Comparison of ENCODE assay signal across 11 mouse cellular contexts in genomic region chr4:126371497-126371896, GRCm38 (mm10). TPM values are rescaled to one million over a fixed set of nuclear protein-coding genes. Genes with fewer than 3 reads are reported as not detected.
DNase-seq lines count a peak whose midpoint lies in the region; ATAC-seq lines count a peak whose summit lies in the region.
"Had no signal": no experiment of that assay in that cellular context is flagged by ENCODE, and none has a peak within 500 bp of the region (broad histone marks: within the 10 kb centered on the region; RNA-seq: fewer than 3 reads in every experiment).

No protein-coding gene starts in this region.

- H3K4me3 ChIP-seq in heart, embryonic 14.5 days (ENCODE audit: control insufficient read depth in 1 of 2, insufficient read depth in 1 of 2, low read depth in 1 of 2, low read length in 2 of 2) = no peak overlapping the region
- no peak overlapping the region for H3K4me3 ChIP-seq in heart, embryonic 16.5 days (ENCODE audit: low read length)
- H3K4me3 ChIP-seq in midbrain, embryonic 11.5 days (ENCODE audit: low read depth, low read length) = no peak overlapping the region
- H3K4me3 ChIP-seq in hindbrain, embryonic 16.5 days (ENCODE audit: low read length) = no peak overlapping the region

- no peak overlapping the region for H3K4me2 ChIP-seq in heart, embryonic 14.5 days (ENCODE audit: low read length)
- no peak overlapping the region for H3K4me2 ChIP-seq in heart, embryonic 16.5 days (ENCODE audit: low read depth, low read length)
- no peak overlapping the region for H3K4me2 ChIP-seq in midbrain, embryonic 11.5 days
- H3K4me2 ChIP-seq in hindbrain, embryonic 16.5 days (ENCODE audit: low read length) = no peak overlapping the region

- no peak for DNase-seq in heart, adult 11 months
- DNase-seq in R1 (ENCODE audit: low read depth, low spot score) = peak; percentile 36
- peak; percentile 48 for DNase-seq in lung, postnatal 36 days
- no peak for DNase-seq in midbrain, embryonic 11.5 days (ENCODE audit: low spot score, missing footprints)
- DNase-seq in cerebellum, postnatal 14 days = no peak
- DNase-seq: cerebellum, adult 9-10 months; gastrocnemius, postnatal 36 days; kidney, postnatal 25 days had no signal

- H3K36me3 ChIP-seq in heart, embryonic 14.5 days (ENCODE audit: control insufficient read depth, insufficient read depth, low read length) = peaks cover 22% of the 10 kb centered on the region
- peaks cover 6% of the 10 kb centered on the region; the same call in 1 of the 2 replicates for H3K36me3 ChIP-seq in heart, embryonic 16.5 days (ENCODE audit: control insufficient read depth, insufficient read depth)
- H3K36me3 ChIP-seq in midbrain, embryonic 11.5 days (ENCODE audit: control insufficient read depth, insufficient read depth, low read length) = no peaks in the 10 kb centered on the region; the same call in 1 of the 2 replicates
- peaks cover 11% of the 10 kb centered on the region for H3K36me3 ChIP-seq in hindbrain, embryonic 16.5 days (ENCODE audit: control insufficient read depth, insufficient read depth, low read length)

- H3K9ac ChIP-seq in heart, embryonic 14.5 days (ENCODE audit: low read length) = no peak overlapping the region
- no peak overlapping the region for H3K9ac ChIP-seq in heart, embryonic 16.5 days (ENCODE audit: low read length)
- no peak overlapping the region for H3K9ac ChIP-seq in midbrain, embryonic 11.5 days (ENCODE audit: low read length)
- no peak overlapping the region for H3K9ac ChIP-seq in hindbrain, embryonic 16.5 days (ENCODE audit: low read depth, low read length)

- H3K9me3 ChIP-seq in heart, embryonic 14.5 days (ENCODE audit: control insufficient read depth, low read length) = no peaks in the 10 kb centered on the region
- no peaks in the 10 kb centered on the region for H3K9me3 ChIP-seq in heart, embryonic 16.5 days (replicated peaks; ENCODE audit: control insufficient read depth, low read length)
- H3K9me3 ChIP-seq in midbrain, embryonic 11.5 days (ENCODE audit: control insufficient read depth, low read length) = no peaks in the 10 kb centered on the region
- H3K9me3 ChIP-seq in hindbrain, embryonic 16.5 days (ENCODE audit: control insufficient read depth, low read length) = no peaks in the 10 kb centered on the region

- 40% methylated on average over 9 of the region's 9 CpGs for WGBS in heart, embryonic 14.5 days
- 40% methylated on average over 9 of the region's 9 CpGs for WGBS in heart, embryonic 16.5 days
- WGBS in midbrain, embryonic 11.5 days = 93% methylated on average over 9 of the region's 9 CpGs
- WGBS in hindbrain, embryonic 16.5 days = 80% methylated on average over 9 of the region's 9 CpGs

- H3K27me3 ChIP-seq in heart, embryonic 14.5 days (ENCODE audit: control insufficient read depth, insufficient read depth, low read length) = no peaks in the 10 kb centered on the region
- no peaks in the 10 kb centered on the region for H3K27me3 ChIP-seq in heart, embryonic 16.5 days (ENCODE audit: control insufficient read depth, insufficient read depth, low read length)
- no peaks in the 10 kb centered on the region for H3K27me3 ChIP-seq in midbrain, embryonic 11.5 days (ENCODE audit: control insufficient read depth, insufficient read depth, low read length)
- no peaks in the 10 kb centered on the region for H3K27me3 ChIP-seq in hindbrain, embryonic 16.5 days (replicated peaks; ENCODE audit: control insufficient read depth, insufficient read depth, low read length)

- peak; percentile 50 for ATAC-seq in heart, embryonic 14.5 days (ENCODE audit: insufficient number of reproducible peaks, insufficient read depth, low FRiP score, low read depth)
- ATAC-seq in heart, embryonic 16.5 days (replicated peaks; ENCODE audit: extremely low read depth, insufficient read depth, low FRiP score) = peak; percentile 65; the same call in 1 of the 2 replicates
- ATAC-seq in midbrain, embryonic 11.5 days (ENCODE audit: low FRiP score) = no peak
- no peak for ATAC-seq in hindbrain, embryonic 16.5 days

- peak overlapping the region; percentile 30 to 62 for H3K27ac ChIP-seq in heart, embryonic 14.5 days (replicated peaks in 1 of 2; ENCODE audit: control insufficient read depth in 1 of 2, insufficient read depth in 1 of 2, low read depth in 2 of 2, low read length in 2 of 2)
- H3K27ac ChIP-seq in heart, embryonic 16.5 days (ENCODE audit: low read length) = peak overlapping the region; percentile 55
- no peak overlapping the region for H3K27ac ChIP-seq in midbrain, embryonic 11.5 days (ENCODE audit: low read depth, low read length)
- no peak overlapping the region for H3K27ac ChIP-seq in hindbrain, embryonic 16.5 days (ENCODE audit: low read depth, low read length)

- peaks cover 0 to 6% of the 10 kb centered on the region in 2 experiments; a peak in 1 of 4 replicates for H3K4me1 ChIP-seq in heart, embryonic 14.5 days (ENCODE audit: control insufficient read depth in 2 of 2, insufficient read depth in 2 of 2, low read length in 2 of 2)
- H3K4me1 ChIP-seq in heart, embryonic 16.5 days (ENCODE audit: control insufficient read depth, insufficient read depth, low read length) = peaks cover 3% of the 10 kb centered on the region; the same call in 1 of the 2 replicates
- H3K4me1 ChIP-seq in midbrain, embryonic 11.5 days (ENCODE audit: control insufficient read depth, insufficient read depth, low read length) = no peaks in the 10 kb centered on the region
- H3K4me1 ChIP-seq in hindbrain, embryonic 16.5 days (ENCODE audit: control insufficient read depth, insufficient read depth, low read depth, low read length) = no peaks in the 10 kb centered on the region

RNA-seq across cellular contexts. Expression of gene Tekt2, which starts 46.0 kb away (rescaled TPM):
- polyA plus RNA-seq in heart, embryonic 14.5 days (2014; fragmentation: Nextera tagmentation; extraction: Ambion mirVana) = 0.89 and 0.96 TPM in 2 replicates
- polyA plus RNA-seq in heart, embryonic 16.5 days (2015; fragmentation: Nextera tagmentation; extraction: Ambion mirVana) = 2.3 and 2.7 TPM in 2 replicates
- 1.8 and 2.2 TPM in 2 replicates for polyA plus RNA-seq in midbrain, embryonic 11.5 days (2014; fragmentation: Nextera tagmentation; extraction: Ambion mirVana)
- polyA plus RNA-seq in hindbrain, embryonic 16.5 days (2015; fragmentation: Nextera tagmentation; extraction: Ambion mirVana) = 11.8 and 13.5 TPM in 2 replicates

RNA-seq across cellular contexts. Expression of gene Adprhl2, which starts 50.0 kb away (rescaled TPM):
- 23.7 and 25.1 TPM in 2 replicates for polyA plus RNA-seq in heart, embryonic 14.5 days (2014; fragmentation: Nextera tagmentation; extraction: Ambion mirVana)
- 38.6 and 41.1 TPM in 2 replicates for polyA plus RNA-seq in heart, embryonic 16.5 days (2015; fragmentation: Nextera tagmentation; extraction: Ambion mirVana)
- 36.4 and 45.0 TPM in 2 replicates for polyA plus RNA-seq in midbrain, embryonic 11.5 days (2014; fragmentation: Nextera tagmentation; extraction: Ambion mirVana)
- polyA plus RNA-seq in hindbrain, embryonic 16.5 days (2015; fragmentation: Nextera tagmentation; extraction: Ambion mirVana) = 83.1 and 84.1 TPM in 2 replicates

RNA-seq across cellular contexts. Expression of gene Ago3, which starts 57.9 kb away (rescaled TPM):
- 11.1 and 12.0 TPM in 2 replicates for polyA plus RNA-seq in heart, embryonic 14.5 days (2014; fragmentation: Nextera tagmentation; extraction: Ambion mirVana)
- 11.4 and 13.4 TPM in 2 replicates for polyA plus RNA-seq in heart, embryonic 16.5 days (2015; fragmentation: Nextera tagmentation; extraction: Ambion mirVana)
- polyA plus RNA-seq in midbrain, embryonic 11.5 days (2014; fragmentation: Nextera tagmentation; extraction: Ambion mirVana) = 12.2 and 13.3 TPM in 2 replicates
- polyA plus RNA-seq in hindbrain, embryonic 16.5 days (2015; fragmentation: Nextera tagmentation; extraction: Ambion mirVana) = 12.4 and 17.5 TPM in 2 replicates

Comparison
In these comparisons a context has a peak if more than half of its experiments do, and no peak if none do; other contexts are left out.
1. ATAC-seq: peak in heart, embryonic 14.5 days (single experiment) and heart, embryonic 16.5 days (single experiment); none in midbrain, embryonic 11.5 days (single experiment) and hindbrain, embryonic 16.5 days (single experiment).
2. H3K27ac ChIP-seq: peak in heart, embryonic 14.5 days (2 of 2) and heart, embryonic 16.5 days (single experiment); none in midbrain, embryonic 11.5 days (single experiment) and hindbrain, embryonic 16.5 days (single experiment).
3. DNase-seq: peak in R1 (single experiment) and lung, postnatal 36 days (single experiment); none in heart, adult 11 months (single experiment), midbrain, embryonic 11.5 days (single experiment) and cerebellum, postnatal 14 days (0 of 2).